Mouse (Mus musculus): ENCODE data around the gene Ift52.
A peak's percentile ranks its signal among the peaks of the same experiment; 100 is the strongest.
"Not testable (repeated sequence)": the region's sequence is repeated elsewhere in the genome, so short reads cannot be mapped to it uniquely, and the experiment has no call there.

Ift52 gene

DNA sequence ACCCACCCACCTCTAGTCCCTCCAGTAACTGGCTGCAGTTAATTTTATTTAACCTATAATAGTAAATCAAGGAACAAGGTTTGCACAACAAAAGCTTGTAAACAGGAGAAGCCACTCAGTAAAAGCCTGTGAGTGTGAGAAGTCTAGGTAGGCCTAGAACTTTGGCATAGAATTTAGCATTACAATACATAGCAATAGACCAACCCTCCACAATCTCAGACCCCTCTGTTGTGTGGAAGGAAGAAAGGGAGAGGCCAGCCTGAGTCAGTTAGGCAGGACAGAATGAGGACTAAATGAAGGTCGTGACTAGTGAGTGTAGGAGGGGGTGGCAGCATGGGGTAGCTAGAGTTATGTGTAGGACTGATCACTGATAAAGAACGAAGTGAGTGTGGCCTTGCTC, 14.6 kb downstream of the Ift52 start:
- DNase-seq (ENCODE audit: low read depth) = no peak

DNA sequence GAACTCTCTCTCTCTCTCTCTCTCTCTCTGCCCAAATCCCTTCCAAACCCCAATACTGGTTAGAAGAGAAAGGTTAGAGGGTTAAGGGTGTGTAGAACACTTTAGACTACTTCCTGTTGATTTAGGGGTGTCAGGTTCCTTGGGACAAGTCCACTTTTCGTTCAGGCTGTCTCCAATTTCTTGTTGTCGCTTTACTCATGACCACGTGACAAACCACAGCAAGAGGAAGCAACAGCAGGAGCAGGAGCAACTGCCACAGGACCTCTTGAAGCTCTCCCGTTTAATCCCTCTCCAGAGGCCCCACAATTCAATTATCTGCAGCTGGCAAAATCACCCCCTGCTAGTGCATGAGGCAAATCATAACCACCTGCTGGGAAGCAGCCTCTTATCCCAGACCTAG, 15.5 kb downstream of the Ift52 start:
- DNase-seq (ENCODE audit: low read depth) = no peak

DNA sequence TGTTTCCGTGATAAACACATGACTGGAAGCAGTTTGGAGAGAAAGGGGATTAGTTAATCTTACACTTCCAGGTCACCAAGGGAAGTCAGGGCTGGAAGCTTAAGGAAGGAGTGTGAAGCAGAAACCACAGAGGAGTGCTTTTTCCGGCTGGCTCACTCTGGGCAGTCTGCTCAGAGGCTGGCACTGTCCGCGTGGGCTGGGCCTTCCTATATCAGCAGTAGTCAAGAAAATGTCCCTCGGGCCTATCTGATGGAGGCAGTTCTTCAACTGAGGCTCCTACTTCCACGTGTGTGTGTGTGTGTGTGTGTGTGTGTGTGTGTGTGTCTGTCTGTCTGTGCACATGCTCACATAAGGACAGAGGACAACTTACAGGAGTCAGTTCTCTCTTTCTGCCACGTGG, 22.8 kb downstream of the Ift52 start:
- DNase-seq (ENCODE audit: low read depth) = no peak

DNA sequence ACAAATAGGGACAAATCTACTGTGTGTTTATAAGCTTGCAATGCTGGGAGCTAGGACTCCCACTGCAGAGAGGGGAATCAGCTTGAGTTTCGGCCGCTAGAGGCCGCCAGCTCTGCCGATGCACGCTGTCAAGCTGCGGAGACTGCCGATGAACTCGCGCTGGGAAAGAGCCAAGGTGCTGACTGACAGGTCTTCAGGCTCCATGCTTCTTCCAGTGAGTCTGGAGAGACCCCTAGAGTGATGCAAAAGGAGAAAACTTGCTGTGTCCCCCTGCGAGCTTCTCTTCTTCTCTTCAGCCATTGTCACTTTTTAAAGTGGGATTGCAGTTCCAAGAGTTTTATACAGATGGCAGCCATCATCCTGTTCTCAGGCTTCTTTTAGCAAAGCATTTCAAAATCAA, 31.0 kb downstream of the Ift52 start:
- DNase-seq (ENCODE audit: low read depth) = peak; percentile 27

DNA sequence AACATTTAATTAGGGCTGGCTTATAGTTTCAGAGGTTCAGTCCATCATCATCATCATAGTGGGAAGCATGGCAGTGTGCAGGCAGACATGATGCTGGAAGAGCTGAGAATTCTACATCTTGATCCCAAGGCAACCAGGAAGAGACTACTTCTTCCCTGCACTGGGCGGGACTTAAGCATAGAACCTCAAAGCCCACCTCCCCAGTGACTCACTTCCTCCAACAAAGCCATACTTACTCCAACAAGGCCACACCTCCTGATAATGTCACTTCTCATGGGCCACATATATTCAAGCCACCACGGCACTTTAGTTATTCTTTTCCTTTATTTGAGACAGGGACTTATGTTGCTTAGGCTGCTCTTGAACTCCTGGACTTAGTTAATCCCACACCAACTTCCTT, 32.0 kb downstream of the Ift52 start:
- DNase-seq (ENCODE audit: low read depth) = no peak

DNA sequence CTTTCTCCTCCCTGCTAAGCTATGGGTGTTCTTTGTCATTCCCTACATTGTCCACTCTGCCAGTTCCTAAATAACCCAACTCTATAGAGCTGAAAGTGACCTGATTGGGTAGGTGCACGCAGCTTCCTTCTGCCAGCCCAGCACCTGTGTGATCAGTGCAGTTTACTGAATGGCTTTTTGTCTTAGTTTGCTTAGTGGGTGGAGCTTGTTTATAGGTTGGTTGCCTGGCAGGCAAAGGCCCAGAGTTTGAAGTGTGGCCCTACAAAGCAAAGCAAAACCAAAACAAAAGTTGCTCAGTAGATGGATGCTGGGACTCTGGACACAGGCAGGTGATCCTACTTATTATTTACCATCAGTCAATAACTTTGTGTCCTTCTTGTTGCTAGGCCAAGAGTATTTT, 34.5 kb downstream of the Ift52 start:
- no peak for DNase-seq (ENCODE audit: low read depth)

DNA sequence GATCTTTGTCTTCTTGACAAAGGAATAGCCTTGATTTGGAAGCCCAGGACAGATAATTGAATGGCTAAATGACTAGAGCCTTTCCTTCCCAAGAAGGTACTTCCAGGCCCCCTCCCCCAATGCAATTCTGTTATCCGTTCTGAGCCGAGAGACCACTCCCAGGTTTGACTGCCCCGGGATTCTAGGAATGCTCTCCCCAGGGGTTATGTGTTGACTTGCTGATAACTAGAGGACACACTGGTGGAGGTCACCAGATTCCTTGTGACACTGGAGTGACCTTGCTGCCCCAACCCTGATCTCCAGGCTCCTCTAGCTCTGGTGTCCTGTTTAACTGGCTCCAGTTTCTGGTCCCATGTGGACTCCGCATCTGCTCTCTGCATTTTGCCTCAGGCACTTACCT, 34.9 kb downstream of the Ift52 start:
- no peak for DNase-seq (ENCODE audit: low read depth)

DNA sequence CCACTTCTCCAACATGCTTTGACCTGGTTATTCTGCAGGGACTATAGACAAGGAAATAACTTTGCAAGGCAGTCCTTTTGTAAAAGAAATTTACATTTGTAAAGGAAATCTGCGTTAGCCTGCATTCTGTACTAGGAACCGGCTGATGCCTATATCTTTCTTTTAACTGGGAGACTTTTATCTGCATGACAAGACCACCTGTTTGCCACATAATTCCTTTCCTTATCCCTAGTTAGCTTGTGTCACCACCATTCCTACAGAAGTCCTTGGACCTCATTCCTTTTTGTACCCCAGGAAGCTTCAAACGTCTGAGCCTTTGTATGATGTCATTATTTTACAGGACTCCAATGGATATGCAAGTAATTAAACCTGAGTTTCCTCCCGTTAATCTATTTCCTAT, 35.7 kb downstream of the Ift52 start:
- DNase-seq (ENCODE audit: low read depth) = no peak

DNA sequence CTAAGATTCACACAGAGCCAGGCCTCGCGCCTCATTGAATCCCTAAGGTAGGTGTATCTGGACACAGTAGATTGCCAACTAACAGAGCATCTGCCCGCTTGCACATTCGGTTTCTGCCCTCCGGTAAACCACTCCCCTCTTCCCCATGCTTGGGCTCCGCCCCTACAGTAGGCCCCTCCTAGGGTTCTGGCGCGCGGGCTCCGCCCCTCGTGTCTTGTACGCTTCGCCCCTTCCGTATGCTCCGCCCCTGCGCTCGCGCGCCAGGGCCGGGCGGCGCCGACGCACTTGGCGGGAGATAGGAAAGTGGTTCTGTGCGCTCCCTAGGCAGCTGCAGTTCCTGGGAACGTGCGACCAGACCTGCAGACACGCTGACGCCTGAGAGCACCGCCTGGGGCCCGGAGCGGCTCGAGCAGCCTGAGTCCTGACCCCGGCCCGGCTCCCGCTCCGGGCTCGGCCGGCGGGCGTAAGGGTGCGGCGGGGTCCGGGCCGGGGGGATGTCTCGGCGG, 37.2 kb downstream of the Ift52 start, which contains the start of gene Mybl2:
TSS of gene Mybl2 (plus strand) at position 353 of the 506 bp plus-strand sequence.
- peak; percentile 79 for DNase-seq (ENCODE audit: low read depth)

DNA sequence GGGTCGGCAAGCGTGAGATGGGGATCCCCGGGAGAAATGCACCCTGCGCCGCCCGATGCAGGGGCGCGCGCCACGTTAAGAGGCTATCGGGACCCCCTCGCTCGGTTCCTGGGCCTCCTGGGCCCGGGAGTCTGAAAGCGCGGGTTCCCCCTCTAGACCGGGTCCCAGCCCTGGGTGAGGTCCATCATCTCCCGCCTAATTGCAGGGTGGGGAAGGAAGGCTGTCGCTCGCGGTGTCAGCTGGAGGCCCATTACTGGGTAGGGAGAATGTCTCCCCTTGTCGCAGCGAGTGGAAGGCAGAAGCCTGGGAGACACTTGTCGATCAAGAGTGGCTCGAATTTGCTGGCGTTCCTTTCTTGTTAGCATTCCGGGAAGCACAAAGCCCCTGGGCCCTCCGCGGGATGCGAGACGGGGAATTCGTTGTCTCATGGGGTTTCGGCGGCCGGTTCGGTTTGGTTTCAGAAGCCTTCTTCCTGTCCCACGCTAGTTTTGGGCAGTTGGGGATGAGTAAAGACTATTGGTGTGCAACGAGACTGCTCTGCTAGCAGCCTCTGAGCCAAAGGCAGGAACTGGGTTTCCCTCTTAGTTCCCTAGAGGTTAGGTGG, 37.8 kb downstream of the Ift52 start:
- DNase-seq (ENCODE audit: low read depth) = no peak

DNA sequence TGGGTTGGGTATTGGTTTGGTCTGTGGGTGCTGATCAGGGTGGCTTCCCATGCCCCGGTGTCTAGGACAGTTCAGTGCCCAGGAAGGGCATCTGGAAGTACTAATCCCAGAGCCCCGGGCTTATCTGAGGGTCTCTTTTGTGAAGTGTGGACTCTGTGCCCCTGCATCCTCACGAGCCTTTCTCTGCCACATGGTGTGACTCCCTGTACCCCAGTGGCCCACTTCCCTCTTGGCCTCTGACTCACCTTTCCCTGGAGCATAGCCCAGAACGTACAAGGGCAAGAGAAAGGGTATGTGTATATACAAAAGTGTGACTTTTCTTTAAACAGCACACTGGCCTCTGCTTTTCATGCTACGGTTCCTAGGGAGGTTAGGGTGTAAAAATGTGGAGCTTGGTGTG, 38.6 kb downstream of the Ift52 start:
- DNase-seq (ENCODE audit: low read depth) = no peak

DNA sequence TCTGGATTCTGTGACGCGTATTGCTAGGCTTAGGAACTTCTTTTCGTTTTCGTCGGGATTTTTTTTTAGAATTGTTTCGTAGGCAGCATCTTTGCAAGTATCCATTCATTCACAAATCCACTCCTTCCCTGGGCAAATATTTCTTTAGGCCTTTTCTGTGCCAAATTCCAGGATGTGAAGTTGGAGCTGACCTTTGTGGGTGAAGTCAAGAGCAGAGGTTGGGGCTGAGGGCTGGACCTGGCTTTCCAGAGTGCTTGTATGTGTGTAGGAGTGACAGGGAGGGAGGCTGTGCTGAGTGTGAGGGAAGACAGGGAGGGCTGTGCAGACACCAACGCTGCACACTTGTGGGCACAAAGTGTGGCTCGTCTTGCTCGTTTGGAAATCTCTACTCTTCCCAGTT, 39.4 kb downstream of the Ift52 start:
- no peak for DNase-seq (ENCODE audit: low read depth)

DNA sequence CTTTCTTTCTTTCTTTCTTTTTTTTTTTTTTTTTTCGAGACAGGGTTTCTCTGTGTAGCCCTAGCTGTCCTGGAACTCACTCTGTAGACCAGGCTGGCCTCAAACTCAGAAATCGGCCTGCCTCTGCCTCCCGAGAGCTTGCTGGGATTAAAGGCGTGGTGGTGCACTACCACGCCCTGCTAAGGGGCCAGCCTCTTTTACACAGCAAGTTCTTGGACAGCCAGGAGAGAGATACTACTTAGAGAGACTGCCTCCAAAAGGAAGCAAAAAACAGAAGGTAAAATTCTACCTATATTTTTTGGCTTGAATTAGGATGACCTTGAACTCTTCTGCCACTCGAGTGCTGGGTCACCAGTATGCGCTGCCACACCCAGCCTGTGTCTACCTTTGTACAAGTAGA, 41.8 kb downstream of the Ift52 start:
- not testable (repeated sequence) for DNase-seq (ENCODE audit: low read depth)

DNA sequence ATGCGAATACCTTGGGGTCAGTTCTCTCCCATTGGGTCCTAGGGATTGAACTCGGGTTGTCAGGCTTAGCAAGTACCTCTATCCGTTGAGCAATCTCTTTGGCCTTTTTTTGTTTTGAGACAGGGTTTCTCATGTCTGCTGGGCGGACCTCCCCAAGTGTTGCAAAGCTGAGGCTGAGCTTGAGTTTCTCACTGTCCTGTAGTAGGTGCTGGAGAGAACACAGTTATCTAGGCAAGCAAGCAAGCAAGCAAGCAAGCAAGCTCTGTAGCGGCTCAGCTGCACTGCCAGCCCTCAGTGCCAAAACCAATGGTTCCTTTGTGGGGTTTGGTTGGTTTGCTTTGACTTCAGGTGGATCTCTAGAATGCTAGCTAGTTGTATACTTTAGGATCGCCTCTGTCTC, 43.5 kb downstream of the Ift52 start:
- no peak for DNase-seq (ENCODE audit: low read depth)

DNA sequence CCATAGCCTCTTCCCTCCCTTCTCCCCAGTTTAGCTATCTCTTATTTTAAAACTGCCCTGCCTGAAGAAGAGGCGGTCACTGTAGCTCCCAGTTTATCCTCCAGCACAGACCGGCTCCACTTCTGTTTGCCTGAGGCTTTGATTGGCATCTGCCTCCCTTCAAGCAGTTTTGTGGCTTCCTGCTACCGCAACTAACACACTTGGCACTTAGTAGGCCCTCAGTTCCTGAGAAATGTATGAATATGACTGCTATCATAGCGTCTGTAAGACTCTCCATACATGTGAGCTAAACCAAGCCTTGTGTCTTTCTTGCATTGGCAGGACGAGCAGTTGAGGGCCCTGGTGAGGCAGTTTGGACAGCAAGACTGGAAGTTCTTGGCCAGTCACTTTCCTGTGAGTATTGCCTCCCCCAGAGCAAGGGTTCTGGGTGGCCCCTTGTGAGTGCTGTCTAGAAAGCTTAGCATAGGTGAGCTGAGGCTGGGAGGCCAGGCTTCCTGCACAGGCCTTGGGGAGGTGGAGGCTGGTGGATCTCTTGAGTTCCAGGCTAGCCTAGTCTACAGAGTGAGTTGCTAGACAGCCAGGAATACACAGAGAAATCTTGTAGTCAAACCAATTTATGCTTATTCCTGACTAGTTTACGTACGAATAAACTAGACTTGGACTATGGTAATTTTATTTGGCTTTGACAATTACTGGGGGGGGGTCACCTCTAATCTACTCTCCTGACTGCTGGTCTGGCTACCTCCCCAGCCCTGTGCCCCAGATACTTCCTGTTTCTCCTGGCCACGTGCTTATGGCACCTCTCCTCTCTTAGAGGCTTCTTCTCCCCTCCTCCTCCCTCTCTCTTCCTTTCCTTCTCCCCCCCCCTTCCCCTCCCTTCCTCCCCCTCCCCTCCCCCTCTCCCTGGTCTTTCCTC, 44.3 kb downstream of the Ift52 start:
- DNase-seq (ENCODE audit: low read depth) = no peak

DNA sequence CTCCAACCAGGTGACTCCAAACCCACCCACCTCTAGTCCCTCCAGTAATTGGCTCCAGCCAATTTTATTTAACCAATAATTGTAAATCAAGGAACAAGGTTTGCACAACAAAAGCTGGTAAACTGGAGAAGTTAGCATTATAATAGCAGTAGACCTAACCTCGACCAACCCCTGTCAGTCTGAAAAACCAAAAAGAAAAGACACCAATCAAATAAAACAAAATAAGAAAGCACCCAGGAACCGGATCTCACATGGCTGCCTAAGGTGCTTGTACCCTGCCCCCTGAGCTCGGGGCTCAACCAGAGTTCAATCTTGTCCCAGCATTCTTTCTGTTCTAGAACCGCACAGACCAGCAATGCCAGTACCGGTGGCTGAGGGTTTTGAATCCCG, 45.0 kb downstream of the Ift52 start:
- no peak for DNase-seq (ENCODE audit: low read depth)

DNA sequence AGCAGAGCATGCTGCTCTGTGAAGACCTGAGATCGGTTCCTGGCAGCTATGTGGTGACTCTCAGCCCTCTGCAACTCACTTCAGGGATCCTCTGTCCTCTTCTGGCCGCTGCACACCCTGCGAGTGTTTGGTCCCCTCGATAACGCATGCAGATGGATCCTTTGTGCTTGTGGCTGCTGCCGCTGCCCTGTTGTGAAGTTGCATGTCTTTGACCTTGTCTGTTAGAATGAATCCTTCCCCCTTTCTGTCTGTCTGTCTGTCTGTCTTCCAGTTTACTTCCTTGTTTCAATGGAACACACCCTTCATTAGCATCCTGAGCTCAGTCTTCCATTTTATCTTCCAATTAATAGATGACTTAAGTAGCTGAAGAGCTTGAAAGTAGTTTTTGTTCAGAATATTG, 49.2 kb downstream of the Ift52 start:
- no peak for DNase-seq (ENCODE audit: low read depth)

DNA sequence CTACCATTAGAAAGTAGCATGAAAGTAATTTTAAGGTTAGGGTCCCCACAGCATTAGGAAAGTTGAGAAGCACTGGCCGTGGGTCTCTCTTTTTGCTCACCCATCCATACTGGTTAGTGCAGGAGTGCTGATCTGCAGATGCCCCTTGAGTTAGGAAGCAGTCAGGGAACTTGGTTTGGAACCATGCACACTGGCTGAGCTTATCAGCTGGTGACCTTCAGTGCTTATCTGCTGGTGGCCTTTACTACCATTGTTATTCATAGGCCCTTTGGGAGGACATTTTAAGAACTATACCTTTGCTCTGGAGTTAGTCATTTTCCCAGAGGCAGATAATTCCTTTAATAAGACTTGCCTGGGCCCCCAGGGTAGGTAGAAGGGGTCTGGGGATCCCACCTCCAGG, 50.1 kb downstream of the Ift52 start:
- no peak for DNase-seq (ENCODE audit: low read depth)

DNA sequence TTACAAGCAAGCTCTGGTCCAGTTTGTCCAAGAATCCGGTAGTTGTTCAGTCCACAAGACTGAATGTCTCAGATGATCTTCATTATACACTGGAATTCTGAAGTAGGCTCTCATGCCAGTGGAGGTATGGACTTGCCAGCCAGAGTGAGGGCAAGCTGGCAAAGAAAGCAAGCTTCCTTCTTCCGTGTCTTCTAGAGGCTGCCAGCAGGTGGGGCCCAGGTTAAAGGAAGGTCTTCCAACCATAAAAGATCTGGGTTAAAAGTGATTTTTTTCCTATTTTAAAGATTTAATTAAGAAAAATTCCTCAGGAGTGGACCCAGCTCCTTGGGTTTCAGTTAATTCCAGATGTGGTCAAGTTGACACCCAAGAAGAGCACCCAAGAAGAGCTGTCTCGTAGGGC, 53.1 kb downstream of the Ift52 start:
- no peak for DNase-seq (ENCODE audit: low read depth)

DNA sequence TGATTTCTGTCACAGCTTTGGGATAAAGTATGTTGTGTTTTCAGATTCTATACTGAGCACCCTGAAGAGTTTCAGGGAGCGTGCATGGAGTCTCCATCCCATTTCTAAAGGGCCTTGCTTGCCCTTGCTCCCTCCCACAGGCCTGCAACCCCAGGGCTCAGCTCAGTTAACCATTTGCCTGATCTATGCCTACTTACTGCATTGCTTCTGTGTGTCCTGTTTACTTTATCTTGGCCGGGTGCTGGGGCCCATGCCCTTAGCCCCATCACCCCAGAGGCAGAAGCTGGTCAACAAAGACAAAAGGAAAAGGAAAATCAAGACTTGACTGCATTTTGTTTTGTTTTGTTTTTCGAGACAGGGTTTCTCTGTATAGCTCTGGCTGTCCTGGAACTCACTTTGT, 54.4 kb downstream of the Ift52 start:
- no peak for DNase-seq (ENCODE audit: low read depth)

DNA sequence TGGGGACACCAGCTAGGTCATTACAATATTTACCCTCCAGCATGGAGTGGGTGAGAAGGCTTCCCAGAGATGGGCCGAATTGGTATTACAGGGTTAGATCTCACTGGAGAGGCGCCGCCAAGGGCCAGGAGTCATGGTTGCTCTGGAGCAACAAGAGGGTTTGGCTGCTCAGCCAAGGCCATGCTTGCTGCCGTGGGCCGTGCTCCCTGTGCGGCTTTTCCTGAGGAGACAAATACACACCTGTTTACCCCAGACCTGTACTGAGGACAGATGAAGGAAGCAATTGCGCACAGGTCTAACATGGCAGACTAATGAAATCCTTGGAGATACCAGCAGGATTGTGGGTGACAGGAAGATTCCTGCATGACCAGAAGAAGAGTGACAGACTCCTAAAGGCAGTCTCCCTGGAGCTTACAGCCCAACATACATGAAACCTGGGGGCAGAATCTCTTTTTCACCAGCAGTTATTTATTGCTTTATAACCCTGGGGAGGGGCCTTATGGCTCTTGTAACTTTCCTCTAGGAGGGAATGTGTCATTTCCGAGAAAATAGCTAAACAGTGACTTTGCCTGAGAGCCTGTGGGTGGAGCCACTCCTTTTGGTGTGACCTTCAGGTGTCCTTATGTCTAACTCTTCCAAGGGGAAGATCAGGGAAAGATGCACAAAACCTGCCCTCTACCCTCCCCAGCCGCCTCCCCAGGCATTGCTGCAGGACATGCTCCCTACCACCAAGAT, 56.0 kb downstream of the Ift52 start:
- DNase-seq (ENCODE audit: low read depth) = no peak

DNA sequence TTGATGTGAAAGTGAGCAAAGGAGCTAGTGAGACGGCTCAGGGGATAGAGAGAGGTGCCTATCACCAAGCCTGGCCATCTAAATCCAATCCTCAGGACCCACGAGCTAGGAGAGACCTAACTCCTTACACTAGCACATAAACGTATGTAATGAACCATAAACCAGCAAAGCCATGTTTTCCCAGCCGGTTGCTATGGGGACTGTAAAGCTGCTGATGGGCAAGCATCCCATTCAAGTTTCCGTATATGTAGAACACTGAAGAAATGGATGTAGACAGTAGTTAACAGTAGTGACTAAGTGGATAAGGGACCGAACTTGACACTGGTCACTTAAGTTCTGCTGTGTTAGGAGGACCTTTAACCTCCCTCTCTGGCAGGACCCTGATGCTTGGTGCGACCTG, 56.9 kb downstream of the Ift52 start:
- DNase-seq (ENCODE audit: low read depth) = no peak

DNA sequence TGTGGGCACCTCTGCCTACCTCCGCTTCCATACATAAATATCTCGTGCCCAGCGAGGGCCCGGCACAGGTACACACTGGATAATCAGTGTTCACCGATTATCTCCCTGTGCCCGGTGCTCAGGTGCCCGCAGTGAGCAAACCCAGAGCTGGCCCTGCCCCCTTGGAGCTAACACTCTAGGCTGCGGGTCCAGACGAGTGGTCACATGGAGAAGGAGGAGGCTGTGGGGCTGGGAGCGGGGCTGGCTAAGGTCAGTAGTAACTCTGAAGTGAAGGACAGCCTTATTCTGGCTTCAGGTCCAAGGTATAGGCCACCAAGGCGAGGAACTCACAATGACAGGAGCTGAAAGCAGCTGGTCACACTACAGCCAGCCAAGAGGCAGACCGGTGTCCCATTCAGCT, 57.7 kb downstream of the Ift52 start:
- no peak for DNase-seq (ENCODE audit: low read depth)

All from fibroblast of lung, adult 2 months (primary cell).